Mouse (Mus musculus): ENCODE results near the gene Fbxl16. TPM values are rescaled to one million over a fixed set of nuclear protein-coding genes. Genes with fewer than 3 reads are reported as not detected.

The Fbxl16 gene
- total and polyA plus RNA-seq, 3 experiments: not detected

- Histone ChIP-seq H3K27me3 (replicated peaks) (peaks cover 81% of the 10 kb centered on the region), H3K9ac (ENCODE audit: insufficient read depth, low read depth) (no peak overlapping the region), H3K4me1 (ENCODE audit: control insufficient read depth in 1 of 2, insufficient read depth in 2 of 2) (peaks cover 12 to 17% of the 10 kb centered on the region in 2 experiments), H3K79me2 (replicated peaks; ENCODE audit: control insufficient read depth, extremely low read depth, insufficient read depth, poor library complexity, severe bottlenecking) (no peaks in the 10 kb centered on the region), H3K36me3 (replicated peaks in 1 of 2; ENCODE audit: control insufficient read depth in 1 of 2, insufficient read depth in 1 of 2, low read length in 1 of 2) (no peaks in the 10 kb centered on the region), H3K4me2 (ENCODE audit: insufficient read depth, low read depth, poor library complexity, severe bottlenecking) (peak overlapping the region; percentile 76), H3K4me3 (replicated peaks in 1 of 3; ENCODE audit: low read depth in 2 of 3, low read length in 2 of 3, poor library complexity in 1 of 3) (peak overlapping the region in 1 of 3 experiments; percentile 15), H3K27ac (ENCODE audit: insufficient read depth, low read depth) (no peak overlapping the region), H3K9me3 (replicated peaks; ENCODE audit: low read length) (no peaks in the 10 kb centered on the region)
- dilution Hi-C loops (cut with MboI; ENCODE audit: extremely low pct_ligation_motif_present, extremely low pct_unique_long_range_greater_than_20kb, low sequenced_read_pairs): no loop called here
- TF ChIP-seq JUN (IDR thresholded peaks at IDR 0.05; ENCODE audit: insufficient read depth, low read depth, low read length) (no peak), TCF12 (IDR thresholded peaks at IDR 0.05; ENCODE audit: low read depth, low read length) (no peak), SMC3 (IDR thresholded peaks at IDR 0.05; ENCODE audit: low read depth, low read length) (no peak), MEF2A (IDR thresholded peaks at IDR 0.05; ENCODE audit: borderline replicate concordance, low read depth, low read length) (no peak), NRF1 (IDR thresholded peaks at IDR 0.05; ENCODE audit: low read depth, low read length) (peak; percentile 36; the same call in 1 of the 2 replicates)
- in situ Hi-C loops (cut with MboI; ENCODE audit: low pct_ligation_motif_present, low pct_unique_long_range_greater_than_20kb, low sequenced_read_pairs): no loop called here
- no peak for DNase-seq (ENCODE audit: extremely low read depth)
Measured at GRCm38 (mm10) chr17:25818851-25819780, 10.2 kb downstream of the Fbxl16 start.

- dilution Hi-C loops (cut with MboI; ENCODE audit: extremely low pct_ligation_motif_present, extremely low pct_unique_long_range_greater_than_20kb, low sequenced_read_pairs): no loop called here
- peak within 1 kb of the TSS; percentile 85 for H3K4me2 ChIP-seq (ENCODE audit: insufficient read depth, low read depth, poor library complexity, severe bottlenecking)
Measured at GRCm38 (mm10) chr17:25823452-25823851, 14.6 kb downstream of the Fbxl16 start, which contains the start of gene Wdr24. Gene Wdr24, plus strand, starts transcription at chr17:25823627.

More at GRCm38 (mm10) chr17:25823452-25823851, 14.6 kb downstream of the Fbxl16 start, which contains the start of gene Wdr24:
- H3K79me2 ChIP-seq (replicated peaks; ENCODE audit: control insufficient read depth, extremely low read depth, insufficient read depth, poor library complexity, severe bottlenecking): no peaks in the 10 kb centered on the region
- no peak for TF ChIP-seq MYC (IDR thresholded peaks at IDR 0.05; ENCODE audit: low read depth, low read length)
- TF ChIP-seq ZKSCAN1 (IDR thresholded peaks at IDR 0.05; ENCODE audit: borderline replicate concordance, low read depth, low read length): no peak
- peak; percentile 92 for TF ChIP-seq TCF12 (IDR thresholded peaks at IDR 0.05; ENCODE audit: low read depth, low read length)
- TF ChIP-seq NELFE (IDR thresholded peaks at IDR 0.05; ENCODE audit: low read depth, low read length): peak; percentile 71; the same call in 1 of the 2 replicates
- TF ChIP-seq SIN3A (IDR thresholded peaks at IDR 0.05; ENCODE audit: low read length): 0 out of 2 replicates have a peak, but pooled peaks have one; percentile 43
- peak; percentile 97 for TF ChIP-seq TBP (conservative IDR thresholded peaks at IDR 0.05; ENCODE audit: low read depth, low read length)
- peak; percentile 74 for TF ChIP-seq POLR2A (IDR thresholded peaks at IDR 0.05; ENCODE audit: low read depth, low read length)
- TF ChIP-seq RCOR1 (conservative IDR thresholded peaks at IDR 0.05; ENCODE audit: low read depth, low read length): no peak
- TF ChIP-seq ELF1 (IDR thresholded peaks at IDR 0.05; ENCODE audit: low read depth, low read length): peak; percentile 91
- no peak for TF ChIP-seq CHD2 (IDR thresholded peaks at IDR 0.05; ENCODE audit: low read length)
- peak; percentile 95 for TF ChIP-seq HCFC1 (IDR thresholded peaks at IDR 0.05; ENCODE audit: low read depth, low read length)
- peak; percentile 83; the same call in 1 of the 2 replicates for TF ChIP-seq KAT2A (IDR thresholded peaks at IDR 0.05; ENCODE audit: insufficient replicate concordance, low read length)
- H3K27ac ChIP-seq (ENCODE audit: insufficient read depth, low read depth): peak within 1 kb of the TSS; percentile 21; the same call in 1 of the 2 replicates
- no peaks in the 10 kb centered on the region for H3K9me3 ChIP-seq (replicated peaks; ENCODE audit: low read length)
- peak within 1 kb of the TSS; percentile 85 to 89 (median 85) for H3K4me3 ChIP-seq (replicated peaks in 1 of 3; ENCODE audit: low read depth in 2 of 3, low read length in 2 of 3, poor library complexity in 1 of 3)
- H3K27me3 ChIP-seq (replicated peaks): peaks cover 40% of the 10 kb centered on the region
- peak; percentile 94 for DNase-seq (ENCODE audit: extremely low read depth)
- H3K36me3 ChIP-seq (replicated peaks in 1 of 2; ENCODE audit: control insufficient read depth in 1 of 2, insufficient read depth in 1 of 2, low read length in 1 of 2): peaks cover 32 to 35% of the 10 kb centered on the region in 2 experiments
- in situ Hi-C loops (cut with MboI; ENCODE audit: low pct_ligation_motif_present, low pct_unique_long_range_greater_than_20kb, low sequenced_read_pairs): no loop called here
- H3K4me1 ChIP-seq (ENCODE audit: control insufficient read depth in 1 of 2, insufficient read depth in 2 of 2): peaks cover 26 to 47% of the 10 kb centered on the region in 2 experiments
- peak within 1 kb of the TSS; percentile 91 for H3K9ac ChIP-seq (ENCODE audit: insufficient read depth, low read depth)

Data from CH12.LX (cell line).